16 mouse cellular contexts compared by ENCODE assay signal in the genomic region with DNA sequence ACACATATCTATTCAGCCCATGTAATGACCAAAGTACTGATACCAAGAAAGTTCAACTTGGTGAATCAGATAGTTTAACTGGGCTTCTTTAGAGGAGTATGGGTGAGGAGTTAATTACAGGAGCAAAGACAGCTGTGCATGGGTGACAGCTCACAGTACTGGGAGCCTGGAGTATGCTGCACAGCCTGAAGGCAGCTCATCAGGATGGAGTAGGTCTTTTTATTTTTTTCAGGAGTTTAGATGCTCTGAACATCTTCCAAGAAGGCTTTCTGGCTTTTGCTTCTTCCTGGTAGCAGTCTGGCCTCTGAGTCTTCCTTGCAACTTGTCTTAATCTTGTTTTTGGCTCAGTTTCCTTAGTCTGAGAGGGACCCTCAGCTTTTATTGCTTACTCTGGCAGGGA. TPM values are rescaled to one million over a fixed set of nuclear protein-coding genes. Genes with fewer than 3 reads are reported as not detected.
"Had no signal": no experiment of that assay in that cellular context is flagged by ENCODE, and none has a peak within 500 bp of the region (broad histone marks: within the 10 kb centered on the region; RNA-seq: fewer than 3 reads in every experiment).

No protein-coding gene starts in this region.

- H3K27ac ChIP-seq: hindbrain, embryonic 15.5 days; layer of hippocampus, adult 2 months; limb, embryonic 12.5 days; liver, embryonic 13.5 days; midbrain, embryonic 10.5 days; neural tube, embryonic 13.5 days had no signal

- H3K4me1 ChIP-seq: hindbrain, embryonic 15.5 days; limb, embryonic 12.5 days; liver, embryonic 13.5 days had no signal

- H3K4me2 ChIP-seq: hindbrain, embryonic 15.5 days; limb, embryonic 12.5 days; liver, embryonic 13.5 days; neural tube, embryonic 13.5 days had no signal

- H3K4me3 ChIP-seq: hindbrain, embryonic 15.5 days; layer of hippocampus, adult 2 months; limb, embryonic 12.5 days; liver, embryonic 13.5 days; midbrain, embryonic 10.5 days; neural tube, embryonic 13.5 days had no signal

- H3K27me3 ChIP-seq: hindbrain, embryonic 15.5 days; limb, embryonic 12.5 days; liver, embryonic 13.5 days; neural tube, embryonic 13.5 days had no signal

- H3K36me3 ChIP-seq: hindbrain, embryonic 15.5 days; limb, embryonic 12.5 days; liver, embryonic 13.5 days; midbrain, embryonic 10.5 days; neural tube, embryonic 13.5 days had no signal

- H3K9me3 ChIP-seq: hindbrain, embryonic 15.5 days; limb, embryonic 12.5 days; liver, embryonic 13.5 days; midbrain, embryonic 10.5 days; neural tube, embryonic 13.5 days had no signal

- H3K9ac ChIP-seq: hindbrain, embryonic 15.5 days; limb, embryonic 12.5 days; liver, embryonic 13.5 days; liver, postnatal 0 days; neural tube, embryonic 13.5 days had no signal

- DNase-seq: kidney, postnatal 25 days; liver; liver, embryonic 13.5 days; liver, postnatal 0 days; lung, postnatal 36 days; retina, postnatal 1 day; thymus, adult 2 months; thymus, postnatal 25 days had no signal

- ATAC-seq: liver, postnatal 0 days; lung, postnatal 0 days; midbrain, embryonic 16.5 days had no signal

RNA-seq across cellular contexts. Expression of gene Tmem236, which starts 37.3 kb away (rescaled TPM):
- polyA plus RNA-seq: limb, embryonic 12.5 days; liver, embryonic 13.5 days; liver, postnatal 0 days; spleen, adult 2 months had no signal
